8 mouse cellular contexts compared by ENCODE assay signal in the genomic region with DNA sequence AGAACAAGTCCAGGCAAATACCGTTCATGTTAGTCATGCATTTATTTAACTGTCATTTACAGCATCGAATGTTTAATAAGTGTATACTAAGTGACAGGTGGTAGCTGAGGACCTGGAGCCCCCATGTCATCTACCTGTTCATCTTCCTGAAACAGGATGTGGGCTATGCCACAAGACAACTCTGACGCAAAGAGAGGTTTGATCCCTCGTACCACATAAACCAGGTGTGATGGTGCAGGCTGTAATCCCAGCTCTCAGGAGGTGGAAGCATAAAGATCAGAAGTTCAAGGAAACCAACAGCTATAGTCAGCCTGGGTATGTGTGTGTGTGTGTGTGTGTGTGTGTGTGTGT. TPM values are rescaled to one million over a fixed set of nuclear protein-coding genes. Genes with fewer than 3 reads are reported as not detected.
A peak's percentile ranks its signal among the peaks of the same experiment; 100 is the strongest.
DNase-seq lines count a peak whose midpoint lies in the region; ATAC-seq and TF ChIP-seq lines count a peak whose summit lies in the region.

No protein-coding gene starts in this region.

- 49% methylated on average over 4 of the region's 4 CpGs for WGBS in heart, embryonic 13.5 days
- WGBS in hindbrain, postnatal 0 days: 49% methylated on average over 4 of the region's 4 CpGs
- 46% methylated on average over 4 of the region's 4 CpGs for WGBS in midbrain, embryonic 15.5 days

- H3K27ac ChIP-seq in heart, embryonic 13.5 days (replicated peaks): peak overlapping the region; percentile 85
- H3K27ac ChIP-seq in hindbrain, postnatal 0 days: no peak overlapping the region
- no peak overlapping the region for H3K27ac ChIP-seq in midbrain, embryonic 15.5 days

- no peak for TF ChIP-seq CTCF in hindbrain, postnatal 0 days (IDR thresholded peaks at IDR 0.05; ENCODE audit: low read depth)

- peak overlapping the region; percentile 51 for H3K4me3 ChIP-seq in heart, embryonic 13.5 days
- peak overlapping the region; percentile 34 for H3K4me3 ChIP-seq in hindbrain, postnatal 0 days (ENCODE audit: low read length)
- H3K4me3 ChIP-seq in midbrain, embryonic 15.5 days: peak overlapping the region; percentile 44

- H3K9ac ChIP-seq in heart, embryonic 13.5 days: peak overlapping the region; percentile 81
- peak overlapping the region; percentile 33; the same call in 1 of the 2 replicates for H3K9ac ChIP-seq in hindbrain, postnatal 0 days (replicated peaks; ENCODE audit: low read length)
- no peak overlapping the region; the same call in 1 of the 2 replicates for H3K9ac ChIP-seq in midbrain, embryonic 15.5 days

- peaks cover 32% of the 10 kb centered on the region for H3K4me1 ChIP-seq in heart, embryonic 13.5 days
- no peaks in the 10 kb centered on the region for H3K4me1 ChIP-seq in hindbrain, postnatal 0 days (ENCODE audit: insufficient read depth, low read length)
- H3K4me1 ChIP-seq in midbrain, embryonic 15.5 days: peaks cover 6% of the 10 kb centered on the region

- H3K4me2 ChIP-seq in heart, embryonic 13.5 days: peak overlapping the region; percentile 73
- peak overlapping the region; percentile 85 for H3K4me2 ChIP-seq in hindbrain, postnatal 0 days (ENCODE audit: low read depth, low read length)
- peak overlapping the region; percentile 76 for H3K4me2 ChIP-seq in midbrain, embryonic 15.5 days

- H3K9me3 ChIP-seq in heart, embryonic 13.5 days: no peaks in the 10 kb centered on the region
- H3K9me3 ChIP-seq in hindbrain, postnatal 0 days (ENCODE audit: low read length): no peaks in the 10 kb centered on the region
- no peaks in the 10 kb centered on the region for H3K9me3 ChIP-seq in midbrain, embryonic 15.5 days

- no peaks in the 10 kb centered on the region for H3K36me3 ChIP-seq in heart, embryonic 13.5 days
- H3K36me3 ChIP-seq in hindbrain, postnatal 0 days (ENCODE audit: insufficient read depth, low read length): no peaks in the 10 kb centered on the region
- H3K36me3 ChIP-seq in midbrain, embryonic 15.5 days (replicated peaks): no peaks in the 10 kb centered on the region

- intact Hi-C loops in heart, postnatal 10 days (cut with DNase I): no loop called here

- no peak for ATAC-seq in heart, embryonic 13.5 days (ENCODE audit: extremely low read depth, insufficient number of reproducible peaks, low FRiP score, low TSS enrichment)
- 0 out of 2 replicates have a peak, but pooled peaks have one; percentile 18 for ATAC-seq in hindbrain, postnatal 0 days
- peak; percentile 40 for ATAC-seq in midbrain, embryonic 15.5 days (replicated peaks)

- H3K27me3 ChIP-seq in heart, embryonic 13.5 days (replicated peaks): no peaks in the 10 kb centered on the region
- no peaks in the 10 kb centered on the region for H3K27me3 ChIP-seq in hindbrain, postnatal 0 days (ENCODE audit: insufficient read depth, low read length)
- H3K27me3 ChIP-seq in midbrain, embryonic 15.5 days (replicated peaks): no peaks in the 10 kb centered on the region

- no peak for DNase-seq in heart, postnatal 10 days
- peak; percentile 95 for DNase-seq in T-cell, adult 2 months (ENCODE audit: low spot score)
- no peak for DNase-seq in hindbrain, postnatal 0 days (ENCODE audit: low spot score)
- DNase-seq in c-Kit-positive CD71-positive TER-119-positive erythroid progenitor cells, embryonic 14.5 days (ENCODE audit: low spot score): no peak
- no peak for DNase-seq in layer of hippocampus, adult 9-10 months (ENCODE audit: low spot score)
- DNase-seq in frontal cortex, adult 2 months (ENCODE audit: extremely low spot score in 1 of 2, low spot score in 1 of 2): no peak

RNA-seq across cellular contexts. Expression of a gene that starts 19.4 kb away (rescaled TPM):
- 5.7 and 6.0 TPM in 2 replicates for polyA plus RNA-seq in heart, embryonic 13.5 days (2015; fragmentation: Nextera tagmentation; extraction: Ambion mirVana)
- 10 to 100 TPM; 12.6 to 13.4 TPM for total RNA-seq in heart, postnatal 10 days (2021)
- 18.3 and 25.6 TPM in 2 replicates for total RNA-seq in hindbrain, postnatal 0 days (2014; rRNA removed)
- polyA plus RNA-seq in hindbrain, postnatal 0 days (2015; fragmentation: Nextera tagmentation; extraction: Ambion mirVana): 7.6 and 8.2 TPM in 2 replicates
- 14.1 and 14.6 TPM in 2 replicates for polyA plus RNA-seq in midbrain, embryonic 15.5 days (2015; fragmentation: Nextera tagmentation; extraction: Ambion mirVana)
- 16.9 and 17.9 TPM in 2 replicates for polyA plus RNA-seq in frontal cortex, adult 2 months (2012; rRNA removed)

RNA-seq across cellular contexts. Expression of a gene that starts 32.9 kb away (rescaled TPM):
- polyA plus RNA-seq in heart, embryonic 13.5 days (2015; fragmentation: Nextera tagmentation; extraction: Ambion mirVana): 1.0 and 1.1 TPM in 2 replicates
- total RNA-seq in heart, postnatal 10 days (2021): 10 to 100 TPM in 1 of 2 experiments, 1 to 10 TPM in 1; 7.4 to 11.1 TPM
- 7.1 and 9.0 TPM in 2 replicates for total RNA-seq in hindbrain, postnatal 0 days (2014; rRNA removed)
- 1.7 and 2.2 TPM in 2 replicates for polyA plus RNA-seq in hindbrain, postnatal 0 days (2015; fragmentation: Nextera tagmentation; extraction: Ambion mirVana)
- 2.6 and 3.0 TPM in 2 replicates for polyA plus RNA-seq in midbrain, embryonic 15.5 days (2015; fragmentation: Nextera tagmentation; extraction: Ambion mirVana)
- polyA plus RNA-seq in frontal cortex, adult 2 months (2012; rRNA removed): 15.7 and 16.7 TPM in 2 replicates
